Mouse (Mus musculus) heart, embryonic 12.5 days (tissue): ENCODE data around the gene Btf3l4. TPM values are rescaled to one million over a fixed set of nuclear protein-coding genes. Genes with fewer than 3 reads are reported as not detected.

Source experiments
- ATAC-seq: fragments of 200-750 bp; cut with Nextera tagmentation; 2 replicates; pipeline ENCODE4 v1.8.0; 2017; ENCODE audit warnings: moderate TSS enrichment, moderate library complexity; ENCODE audit not compliant: insufficient number of reproducible peaks, low FRiP score
- H3K27ac ChIP-seq: fragments of 300-500 bp; sonication (generic); 2 replicates; pipeline ENCODE4 v1.5.1; 2016; ENCODE audit warnings: mild to moderate bottlenecking, moderate library complexity; ENCODE audit not compliant: poor library complexity, severe bottlenecking
- H3K27me3 ChIP-seq: fragments of 300-500 bp; sonication (generic); replicated peaks from 2 replicates; pipeline ENCODE4 v1.6.1; 2016; ENCODE audit warnings: mild to moderate bottlenecking, moderate library complexity
- H3K36me3 ChIP-seq: fragments of 300-500 bp; sonication (generic); 2 replicates; pipeline ENCODE4 v1.6.1; 2016; ENCODE audit warnings: mild to moderate bottlenecking, moderate library complexity
- H3K4me1 ChIP-seq: fragments of 300-500 bp; sonication (generic); replicated peaks from 2 replicates; pipeline ENCODE4 v1.6.1; 2016; ENCODE audit warnings: mild to moderate bottlenecking
- H3K4me2 ChIP-seq: fragments of 300-500 bp; sonication (generic); 2 replicates; pipeline ENCODE4 v1.6.1; 2016; ENCODE audit warnings: mild to moderate bottlenecking, moderate library complexity
- H3K4me3 ChIP-seq: fragments of 300-500 bp; sonication (generic); 2 replicates; pipeline ENCODE4 v1.5.1; 2016; ENCODE audit warnings: mild to moderate bottlenecking
- H3K9ac ChIP-seq: fragments of 300-500 bp; sonication (generic); 2 replicates; pipeline ENCODE4 v1.6.1; 2016; ENCODE audit warnings: mild to moderate bottlenecking, moderate library complexity
- H3K9me3 ChIP-seq: fragments of 300-500 bp; sonication (generic); replicated peaks from 2 replicates; pipeline ENCODE4 v1.6.1; 2016; ENCODE audit warnings: mild to moderate bottlenecking, moderate library complexity
- WGBS: fragments of 180-500 bp; shearing (Covaris S2); methylation state at CpG from one replicate; pipeline ENCODE4 v1.1.7; 2016; 5-methylcytosine and 5-hydroxymethylcytosine counted together
- polyA plus RNA-seq: library from polyadenylated mRNA; unstranded; fragments of >200 nt; fragmentation: Nextera tagmentation; extraction: Ambion mirVana; gene quantifications from 2 replicates; pipeline ENCODE4 v1.2.1, GENCODE M21; 2016

The Btf3l4 gene
- polyA plus RNA-seq: 182 and 186 TPM in 2 replicates

- H3K36me3 ChIP-seq: peaks cover 19% of the 10 kb centered on the region
- peak within 1 kb of the TSS; percentile 96 for H3K9ac ChIP-seq
- peak; percentile 95 for ATAC-seq
- H3K27me3 ChIP-seq: no peaks in the 10 kb centered on the region
- peak within 1 kb of the TSS; percentile 99 for H3K27ac ChIP-seq
- H3K4me3 ChIP-seq: peak within 1 kb of the TSS; percentile 87
- H3K4me1 ChIP-seq: peaks cover 31% of the 10 kb centered on the region
- under 1% methylated on average over 68 of the region's 73 CpGs for WGBS
- no peaks in the 10 kb centered on the region for H3K9me3 ChIP-seq
- peak within 1 kb of the TSS; percentile 67 for H3K4me2 ChIP-seq
These were observed at the start of gene Btf3l4 for GRCm38 (mm10) chr4:108832916-108833827. TSS of gene Btf3l4 (minus strand) at chr4:108833614.

DNA sequence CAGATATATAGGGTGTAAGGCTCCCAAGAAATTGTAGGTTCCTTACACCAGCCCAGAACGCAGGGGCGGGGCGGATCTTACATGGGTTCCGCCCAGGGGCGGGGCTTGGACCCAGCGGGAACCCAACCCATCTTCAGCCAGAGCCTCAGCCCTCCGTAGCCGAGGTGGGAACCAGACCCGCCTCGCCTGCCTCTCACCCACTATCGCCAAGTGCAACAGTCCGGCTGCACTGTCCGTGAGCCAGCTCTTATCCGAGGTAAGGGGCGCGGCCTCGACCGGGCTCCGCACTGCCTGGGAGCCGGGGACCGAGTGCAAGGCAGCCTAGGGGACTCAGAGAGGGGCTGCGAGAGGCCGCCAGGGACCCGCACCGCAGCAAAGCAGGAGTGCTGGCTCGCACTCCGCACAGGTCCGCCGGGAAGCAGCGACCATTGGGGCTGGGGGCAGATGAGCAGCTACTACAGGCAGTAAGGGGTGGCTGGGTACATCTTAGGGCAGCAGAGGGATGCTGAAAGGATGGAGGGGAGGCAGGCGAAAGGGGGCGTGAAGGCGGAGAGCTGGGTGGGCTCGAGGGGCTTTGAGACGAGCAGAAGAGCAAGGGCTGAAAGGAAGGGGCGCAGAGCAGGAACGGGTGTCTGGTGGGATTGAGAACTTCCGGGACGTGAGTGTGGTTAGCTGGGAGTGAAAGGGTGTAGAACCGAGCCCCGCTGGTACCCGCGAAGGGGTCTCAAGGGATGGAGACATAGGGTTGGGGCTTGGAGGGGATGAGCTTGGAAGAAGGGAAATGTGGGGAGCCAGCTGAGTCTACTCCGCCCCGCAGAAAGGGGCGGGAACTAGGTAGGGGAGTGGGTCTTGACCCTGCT is 45.8 kb upstream of the Btf3l4 start, which contains the start of gene Rab3b:
Rab3b (plus strand) TSS at position 101 of the 860 bp plus-strand sequence.
- ATAC-seq: peak; percentile 86
- peak within 1 kb of the TSS; percentile 59 for H3K4me3 ChIP-seq
- H3K36me3 ChIP-seq: no peaks in the 10 kb centered on the region
- H3K4me1 ChIP-seq: peaks cover 7% of the 10 kb centered on the region; the same call in 1 of the 2 replicates
- H3K4me2 ChIP-seq: peak within 1 kb of the TSS; percentile 97
- no peak within 1 kb of the TSS for H3K27ac ChIP-seq
- peaks cover 12% of the 10 kb centered on the region for H3K27me3 ChIP-seq
- H3K9me3 ChIP-seq: no peaks in the 10 kb centered on the region
- peak within 1 kb of the TSS; percentile 70 for H3K9ac ChIP-seq
- under 1% methylated on average over 46 of the region's 46 CpGs for WGBS

DNA sequence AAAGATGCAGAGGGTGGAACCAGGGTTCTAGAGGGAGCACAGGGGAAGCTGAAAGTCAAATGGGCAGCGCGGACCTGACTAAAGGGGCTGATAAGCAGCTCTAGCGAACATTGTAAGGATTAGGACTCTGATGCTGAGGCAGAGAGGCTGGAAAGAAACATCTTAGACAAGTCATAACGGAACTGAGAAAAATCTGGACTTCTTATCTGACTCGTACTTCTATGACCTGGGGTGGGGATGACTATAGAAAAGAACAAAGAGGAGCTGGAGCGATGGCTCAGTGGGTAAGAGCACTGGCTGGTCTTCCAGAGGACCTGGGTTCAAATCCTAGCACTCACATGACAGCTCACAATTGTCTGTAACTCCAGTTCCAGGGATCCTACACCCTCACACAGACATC is 44.5 kb upstream of the Btf3l4 start:
- 69% methylated on average over 6 of the region's 6 CpGs for WGBS
- peaks cover 7% of the 10 kb centered on the region; the same call in 1 of the 2 replicates for H3K4me1 ChIP-seq

DNA sequence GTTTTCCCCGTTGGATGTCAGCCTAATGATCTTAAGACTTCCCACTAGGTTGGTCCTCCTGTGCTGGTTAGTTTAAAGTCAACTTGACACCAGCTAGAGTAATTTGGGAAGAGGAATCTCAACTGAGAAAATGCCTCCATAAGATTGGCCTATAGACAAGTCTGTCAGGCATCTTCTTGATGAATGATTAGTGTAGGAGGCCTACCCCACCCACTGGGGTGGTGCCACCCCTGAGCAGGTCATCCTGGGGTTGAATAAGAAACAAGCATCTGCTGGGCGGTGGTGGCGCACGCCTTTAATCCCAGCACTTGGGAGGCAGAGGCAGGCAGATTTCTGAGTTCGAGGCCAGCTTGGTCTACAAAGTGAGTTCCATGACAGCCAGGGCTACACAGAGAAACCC is 40.3 kb upstream of the Btf3l4 start:
- 0 out of 2 replicates have a peak, but pooled peaks cover 3% of the 10 kb centered on the region for H3K27me3 ChIP-seq
- ATAC-seq: no peak
- H3K36me3 ChIP-seq: no peaks in the 10 kb centered on the region
- H3K9me3 ChIP-seq: no peaks in the 10 kb centered on the region
- no peak overlapping the region for H3K4me2 ChIP-seq
- H3K27ac ChIP-seq: no peak overlapping the region
- no peaks in the 10 kb centered on the region for H3K4me1 ChIP-seq
- 85% methylated on average over 5 of the region's 5 CpGs for WGBS
- H3K9ac ChIP-seq: no peak overlapping the region
- no peak overlapping the region for H3K4me3 ChIP-seq

More for the DNA sequence above, 44.5 kb upstream of the Btf3l4 start:
- Histone ChIP-seq H3K9ac (no peak overlapping the region), H3K4me2 (no peak overlapping the region), H3K27ac (no peak overlapping the region), H3K27me3 (peaks cover 12% of the 10 kb centered on the region), H3K36me3 (no peaks in the 10 kb centered on the region), H3K9me3 (no peaks in the 10 kb centered on the region), H3K4me3 (no peak overlapping the region)
- ATAC-seq: no peak

DNA sequence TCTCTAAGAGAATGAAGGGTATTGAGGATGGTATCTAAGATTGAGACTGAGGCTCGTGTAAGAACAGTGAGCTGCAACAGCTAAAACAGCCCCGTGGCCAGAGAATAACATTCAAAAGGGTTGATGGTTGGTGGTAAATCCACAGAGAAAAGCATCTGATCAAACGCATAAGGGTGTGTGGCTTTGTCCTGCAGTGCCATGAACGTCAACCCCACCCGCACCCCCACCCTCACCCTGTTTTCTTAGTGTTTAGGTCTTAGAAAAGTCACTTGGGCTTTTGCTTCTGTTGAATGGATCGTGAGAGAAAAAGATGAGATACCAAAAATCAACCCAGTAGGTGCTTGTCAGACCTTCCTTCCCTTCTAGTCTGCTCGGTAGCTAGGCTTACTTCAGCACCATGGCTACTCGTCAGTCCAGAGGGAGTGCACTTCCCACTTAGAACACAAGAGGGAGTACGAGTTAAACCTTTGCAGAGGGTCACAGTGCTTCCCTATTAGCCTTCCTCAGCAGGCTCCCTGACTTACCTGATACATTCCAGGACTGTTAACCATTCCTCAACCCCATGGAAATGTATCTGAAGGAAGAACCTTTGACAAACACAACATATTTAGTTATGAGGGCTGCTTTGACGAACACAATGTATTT is 36.4 kb upstream of the Btf3l4 start:
- Histone ChIP-seq H3K4me2 (no peak overlapping the region), H3K27me3 (no peaks in the 10 kb centered on the region), H3K4me3 (no peak overlapping the region), H3K27ac (no peak overlapping the region), H3K36me3 (no peaks in the 10 kb centered on the region), H3K9ac (no peak overlapping the region), H3K4me1 (no peaks in the 10 kb centered on the region), H3K9me3 (no peaks in the 10 kb centered on the region)
- no peak for ATAC-seq
- WGBS: 32% methylated on average over 10 of the region's 10 CpGs

GRCm38 (mm10) chr4:108866806-108867205 is 33.4 kb upstream of the Btf3l4 start:
- Histone ChIP-seq H3K27me3 (no peaks in the 10 kb centered on the region), H3K4me2 (no peak overlapping the region), H3K36me3 (peaks cover 22% of the 10 kb centered on the region), H3K4me3 (no peak overlapping the region), H3K9ac (no peak overlapping the region), H3K27ac (no peak overlapping the region), H3K4me1 (no peaks in the 10 kb centered on the region), H3K9me3 (no peaks in the 10 kb centered on the region)
- ATAC-seq: no peak
- WGBS: 63% methylated on average over 7 of the region's 7 CpGs

- peaks cover 12% of the 10 kb centered on the region for H3K4me1 ChIP-seq
- H3K4me3 ChIP-seq: peak within 1 kb of the TSS; percentile 76
- ATAC-seq: peak; percentile 23; the same call in 1 of the 2 replicates
These were observed 15.1 kb upstream of the Btf3l4 start, which contains the start of gene A730015C16Rik for GRCm38 (mm10) chr4:108848505-108848848. TSS of gene A730015C16Rik (minus strand) at chr4:108848619.

DNA sequence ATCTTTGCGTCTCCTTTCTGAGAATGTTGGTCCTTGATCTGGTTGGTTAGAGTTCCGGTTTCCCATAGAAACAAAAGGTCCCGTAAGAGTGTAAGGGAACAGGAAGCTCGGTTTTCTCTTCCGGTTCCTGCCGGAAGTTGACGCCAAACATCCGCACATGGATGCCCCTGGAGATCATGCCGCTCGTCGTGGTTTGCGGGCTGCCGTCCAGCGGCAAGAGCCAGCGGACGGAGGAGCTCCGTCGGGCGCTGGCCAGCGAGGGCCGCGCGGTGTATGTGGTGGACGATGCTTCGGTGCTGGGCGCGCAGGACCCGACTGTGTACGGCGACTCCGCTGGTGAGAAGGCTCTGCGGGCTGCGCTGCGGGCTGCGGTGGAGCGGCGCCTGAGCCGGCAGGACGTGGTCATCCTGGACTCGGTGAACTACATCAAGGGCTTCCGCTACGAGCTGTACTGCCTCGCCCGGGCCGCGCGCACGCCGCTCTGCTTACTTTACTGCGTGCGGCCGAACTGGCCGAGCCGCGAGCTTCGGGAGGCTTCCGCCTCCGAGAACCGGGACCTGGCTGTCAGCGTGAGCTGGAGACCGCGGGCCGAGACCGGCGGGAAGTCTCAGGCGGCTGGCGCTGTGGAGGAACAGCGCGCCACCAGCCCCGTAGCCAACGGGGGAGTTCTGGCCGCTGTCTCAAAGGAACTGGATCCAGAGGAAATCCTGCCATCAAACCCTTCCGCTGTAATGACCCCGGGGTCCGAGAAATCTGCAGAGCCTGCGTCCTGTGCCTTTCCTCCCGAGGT is 14.5 kb upstream of the Btf3l4 start, which contains the start of gene Kti12:
Kti12 (plus strand) TSS at position 71 of the 790 bp plus-strand sequence.
- H3K4me3 ChIP-seq: peak within 1 kb of the TSS; percentile 76
- peaks cover 12% of the 10 kb centered on the region for H3K4me1 ChIP-seq
- H3K36me3 ChIP-seq: peaks cover 6% of the 10 kb centered on the region; the same call in 1 of the 2 replicates
- H3K4me2 ChIP-seq: peak within 1 kb of the TSS; percentile 84
- peak within 1 kb of the TSS; percentile 77 for H3K9ac ChIP-seq
- peak within 1 kb of the TSS; percentile 73 for H3K27ac ChIP-seq
- peak; percentile 85 for ATAC-seq
- H3K27me3 ChIP-seq: no peaks in the 10 kb centered on the region
- H3K9me3 ChIP-seq: no peaks in the 10 kb centered on the region
- WGBS: under 1% methylated on average over 77 of the region's 77 CpGs

More at GRCm38 (mm10) chr4:108848505-108848848, 15.1 kb upstream of the Btf3l4 start, which contains the start of gene A730015C16Rik:
- Histone ChIP-seq H3K27me3 (no peaks in the 10 kb centered on the region), H3K9me3 (no peaks in the 10 kb centered on the region), H3K36me3 (peaks cover 11% of the 10 kb centered on the region), H3K4me2 (peak within 1 kb of the TSS; percentile 84), H3K9ac (peak within 1 kb of the TSS; percentile 77), H3K27ac (peak within 1 kb of the TSS; percentile 73)
- WGBS: 10% methylated on average over 20 of the region's 20 CpGs

DNA sequence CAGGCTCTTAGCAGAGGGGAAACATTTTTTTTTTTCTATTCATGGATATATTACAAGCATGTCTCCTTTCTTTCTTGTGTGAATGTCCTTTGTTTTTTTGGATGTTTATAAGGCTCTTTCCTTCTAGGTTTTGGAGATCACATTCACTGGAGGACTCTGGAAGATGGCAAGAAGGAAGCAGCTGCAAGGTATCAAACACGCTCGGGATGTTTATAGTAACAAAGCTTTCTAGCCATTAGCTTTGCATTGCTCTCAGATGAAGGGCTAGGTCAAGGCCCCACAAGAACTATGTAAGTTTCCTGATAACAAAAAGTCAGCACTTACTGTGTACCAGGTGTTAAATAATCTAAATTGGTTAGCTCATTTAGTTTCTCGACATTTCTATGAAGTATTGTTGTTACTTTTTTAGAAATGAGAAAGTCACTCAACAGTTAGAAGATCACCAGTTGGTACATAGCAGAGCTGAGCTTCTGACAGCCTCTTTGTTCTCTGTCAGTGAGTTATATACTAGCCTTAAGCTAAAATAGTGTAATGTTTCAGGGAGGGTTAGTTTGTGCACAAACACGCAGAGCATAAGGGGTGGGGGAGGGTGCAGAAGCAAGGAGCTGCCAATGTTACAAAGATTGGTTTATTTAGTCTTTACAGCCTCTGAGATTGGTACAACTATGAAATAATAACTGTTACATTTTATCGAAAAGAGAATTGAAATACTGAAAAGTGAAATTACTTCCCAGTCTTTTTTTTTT is 12.6 kb upstream of the Btf3l4 start:
- H3K4me1 ChIP-seq: peaks cover 19% of the 10 kb centered on the region
- no peaks in the 10 kb centered on the region for H3K27me3 ChIP-seq
- WGBS: 79% methylated on average over 5 of the region's 5 CpGs
- H3K36me3 ChIP-seq: peaks cover 9% of the 10 kb centered on the region; the same call in 1 of the 2 replicates
- no peak overlapping the region for H3K27ac ChIP-seq
- H3K4me3 ChIP-seq: no peak overlapping the region
- ATAC-seq: no peak
- H3K9me3 ChIP-seq: no peaks in the 10 kb centered on the region
- no peak overlapping the region for H3K9ac ChIP-seq
- H3K4me2 ChIP-seq: no peak overlapping the region
